Mouse (Mus musculus) bone marrow macrophage, adult 2 months (primary cell): ENCODE data around the gene Btnl6.

ENCODE experiments used
- CTCF ChIP-seq: IDR thresholded peaks from 2 replicates; pipeline ENCODE4 v1.5.1; 2012; ENCODE audit warnings: low read depth, mild to moderate bottlenecking, low read length, moderate library complexity
- POLR2A ChIP-seq: IDR thresholded peaks from 2 replicates; pipeline ENCODE4 v1.6.1; 2012; ENCODE audit warnings: mild to moderate bottlenecking, low read depth, low read length, borderline replicate concordance

DNA sequence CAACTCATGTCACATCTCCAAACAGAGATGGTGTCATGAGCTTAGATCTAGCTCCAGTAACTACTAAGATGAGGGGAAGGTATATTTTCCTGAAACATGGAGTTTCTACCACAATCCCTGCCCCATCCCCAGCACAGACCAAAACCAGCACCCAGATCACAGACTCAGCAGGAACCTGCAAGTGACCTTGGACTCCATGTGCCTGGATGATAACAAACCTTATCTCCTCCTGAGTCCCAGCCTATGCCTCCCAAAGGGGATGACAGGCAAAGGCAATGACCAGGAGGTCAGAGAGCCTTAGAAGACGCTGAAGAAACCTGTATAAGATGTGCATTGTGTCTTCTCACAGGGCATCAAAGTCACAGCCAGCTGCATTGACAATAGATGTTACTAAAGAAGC is 1.8 kb upstream of the Btnl6 start:
- no peak for TF ChIP-seq CTCF
- no peak for TF ChIP-seq POLR2A
